Mouse (Mus musculus) ES-E14 (cell line): ENCODE measurements around the gene Gpa33.

Experiments used
- CHD2 ChIP-seq: IDR thresholded peaks from 2 replicates; pipeline ENCODE4 v1.6.1; 2014; ENCODE audit warnings: mild to moderate bottlenecking, low read depth, low read length, inconsistent platforms
- MAFK ChIP-seq: IDR thresholded peaks from 2 replicates; pipeline ENCODE4 v1.6.1; 2014; ENCODE audit warnings: mild to moderate bottlenecking, low read depth, low read length, inconsistent platforms; ENCODE audit not compliant: insufficient read depth
- ZC3H11A ChIP-seq: IDR thresholded peaks from 2 replicates; pipeline ENCODE4 v1.6.1; 2012; ENCODE audit warnings: low read depth, mild to moderate bottlenecking, inconsistent platforms, low read length, borderline replicate concordance
- ZNF384 ChIP-seq: IDR thresholded peaks from 2 replicates; pipeline ENCODE4 v1.6.1; 2012; ENCODE audit warnings: low read depth, low read length, inconsistent platforms

DNA sequence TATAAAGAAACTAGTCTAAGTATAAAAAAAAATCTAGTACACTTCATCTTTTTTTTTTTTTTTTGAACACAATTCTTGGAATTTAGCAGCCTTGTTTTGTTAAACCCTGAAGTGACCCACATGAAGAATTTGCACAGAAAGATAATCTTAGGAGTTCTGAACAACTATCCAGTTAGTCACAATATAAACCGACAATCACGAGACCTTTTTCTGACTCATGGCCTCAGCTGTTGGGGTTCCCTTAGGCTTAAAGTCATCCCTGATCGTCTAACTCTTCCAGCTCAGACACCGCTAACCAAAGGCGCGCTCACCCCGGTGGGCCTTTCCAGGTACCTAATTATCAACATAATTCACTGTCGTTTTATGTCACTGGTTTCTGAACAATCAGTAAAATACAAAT is 6.3 kb upstream of the Gpa33 start:
- TF ChIP-seq ZC3H11A (no peak), ZNF384 (no peak), MAFK (no peak), CHD2 (no peak)
